Mouse (Mus musculus) lung, adult 18-20 months (tissue): Measurements from ENCODE around the gene 4930469K13Rik.
A peak's percentile ranks its signal among the peaks of the same experiment; 100 is the strongest.

Experiments used
- DNase-seq, 2 experiments: peaks; one replicate each; pipeline ENCODE4 v3.0.0; 2022; ENCODE audit warnings: mixed read lengths in 2 of 2

The 4930469K13Rik gene

GRCm38 (mm10) chr11:33980146-33980545, 118.2 kb downstream of the 4930469K13Rik start:
- DNase-seq, result no peak

GRCm38 (mm10) chr11:33975121-33975520, 123.2 kb downstream of the 4930469K13Rik start:
- no peak for DNase-seq

- DNase-seq, result no peak
Measured at GRCm38 (mm10) chr11:33974341-33975040, 123.9 kb downstream of the 4930469K13Rik start.

- no peak for DNase-seq
Measured at GRCm38 (mm10) chr11:33972114-33972513, 126.2 kb downstream of the 4930469K13Rik start.

GRCm38 (mm10) chr11:33969199-33969598, 129.2 kb downstream of the 4930469K13Rik start:
- DNase-seq, result no peak

- DNase-seq, result no peak
Measured at GRCm38 (mm10) chr11:33967708-33968107, 130.6 kb downstream of the 4930469K13Rik start.

GRCm38 (mm10) chr11:33965380-33965779, 133.0 kb downstream of the 4930469K13Rik start:
- no peak for DNase-seq

- DNase-seq, result no peak
Measured at GRCm38 (mm10) chr11:33962688-33963407, 135.5 kb downstream of the 4930469K13Rik start, which contains the start of gene Kcnmb1. Gene Kcnmb1, plus strand, starts transcription at chr11:33963013.

GRCm38 (mm10) chr11:33962178-33962577, 136.2 kb downstream of the 4930469K13Rik start:
- no peak for DNase-seq

GRCm38 (mm10) chr11:33958713-33959112, 139.6 kb downstream of the 4930469K13Rik start:
- DNase-seq, result peak in 1 of 2 experiments; percentile 15

- no peak for DNase-seq
Measured at GRCm38 (mm10) chr11:33957595-33957994, 140.8 kb downstream of the 4930469K13Rik start.

GRCm38 (mm10) chr11:33956623-33957022, 141.7 kb downstream of the 4930469K13Rik start:
- no peak for DNase-seq

- no peak for DNase-seq
Measured at GRCm38 (mm10) chr11:33955982-33956381, 142.4 kb downstream of the 4930469K13Rik start.

GRCm38 (mm10) chr11:33951684-33952625, 146.4 kb downstream of the 4930469K13Rik start:
- DNase-seq, result peak; percentile 22 to 29

- DNase-seq, result no peak
Measured at GRCm38 (mm10) chr11:33951155-33951554, 147.2 kb downstream of the 4930469K13Rik start.

GRCm38 (mm10) chr11:33946501-33946900, 151.9 kb downstream of the 4930469K13Rik start:
- no peak for DNase-seq

GRCm38 (mm10) chr11:33944786-33945328, 153.5 kb downstream of the 4930469K13Rik start:
- DNase-seq, result no peak

GRCm38 (mm10) chr11:33944067-33944785, 154.1 kb downstream of the 4930469K13Rik start:
- DNase-seq, result no peak

- DNase-seq, result no peak
Measured at GRCm38 (mm10) chr11:33943565-33943964, 154.8 kb downstream of the 4930469K13Rik start.

GRCm38 (mm10) chr11:33939456-33940113, 158.8 kb downstream of the 4930469K13Rik start:
- DNase-seq, result no peak

GRCm38 (mm10) chr11:33938561-33939274, 159.6 kb downstream of the 4930469K13Rik start:
- no peak for DNase-seq
